Mouse (Mus musculus) neural tube, embryonic 11.5 days (tissue): ENCODE measurements around the gene Mrpl55. TPM values are rescaled to one million over a fixed set of nuclear protein-coding genes. Genes with fewer than 3 reads are reported as not detected.
"Not testable (repeated sequence)": the region's sequence is repeated elsewhere in the genome, so short reads cannot be mapped to it uniquely, and the experiment has no call there.

Experiments
- ATAC-seq: fragments of 200-750 bp; cut with Nextera tagmentation; 2 replicates; pipeline ENCODE4 v1.8.0; 2017; ENCODE audit warnings: moderate number of reproducible peaks, mild to moderate bottlenecking, moderate TSS enrichment, moderate library complexity; ENCODE audit not compliant: insufficient read depth, low FRiP score, low TSS enrichment
- DNase-seq: peaks from one replicate; pipeline ENCODE4 v3.0.0-alpha.2; 2015; ENCODE audit warnings: low spot score
- H3K27ac ChIP-seq: fragments of 300-500 bp; sonication (generic); 2 replicates; pipeline ENCODE4 v1.5.1; 2014; ENCODE audit warnings: low read depth, mild to moderate bottlenecking, low read length
- H3K27me3 ChIP-seq: fragments of 300-500 bp; sonication (generic); 2 replicates; pipeline ENCODE4 v1.6.1; 2014; ENCODE audit warnings: mild to moderate bottlenecking, low read length, mixed read lengths; ENCODE audit not compliant: control insufficient read depth, insufficient read depth
- H3K36me3 ChIP-seq: fragments of 300-500 bp; sonication (generic); 2 replicates; pipeline ENCODE4 v1.6.1; 2014; ENCODE audit warnings: mild to moderate bottlenecking, low read length, moderate library complexity, mixed read lengths; ENCODE audit not compliant: control insufficient read depth, insufficient read depth
- H3K4me1 ChIP-seq: fragments of 300-500 bp; sonication (generic); 2 replicates; pipeline ENCODE4 v1.6.1; 2014; ENCODE audit warnings: low read length, mixed read lengths; ENCODE audit not compliant: control insufficient read depth, insufficient read depth
- H3K4me2 ChIP-seq: fragments of 300-500 bp; sonication (generic); 2 replicates; pipeline ENCODE4 v1.6.1; 2014; ENCODE audit warnings: low read depth, mild to moderate bottlenecking, moderate library complexity
- H3K4me3 ChIP-seq: fragments of 300-500 bp; sonication (generic); 2 replicates; pipeline ENCODE4 v1.5.1; 2014; ENCODE audit warnings: low read depth, low read length
- H3K9ac ChIP-seq: fragments of 300-500 bp; sonication (generic); 2 replicates; pipeline ENCODE4 v1.6.1; 2014; ENCODE audit warnings: mild to moderate bottlenecking, low read length
- H3K9me3 ChIP-seq: fragments of 300-500 bp; sonication (generic); 2 replicates; pipeline ENCODE4 v1.6.1; 2016; ENCODE audit warnings: low read length; ENCODE audit not compliant: control insufficient read depth
- WGBS: fragments of 180-500 bp; shearing (Covaris S2); extraction: QIAGEN DNeasy Blood & Tissue Kit; methylation state at CpG from one replicate; pipeline ENCODE4 v1.1.7; 2014; 5-methylcytosine and 5-hydroxymethylcytosine counted together
- polyA plus RNA-seq: library from polyadenylated mRNA; unstranded; fragments of >200 nt; fragmentation: Nextera tagmentation; extraction: Ambion mirVana; gene quantifications from 2 replicates; pipeline ENCODE4 v1.2.1, GENCODE M21; 2014

Gene Mrpl55
- polyA plus RNA-seq, 1 experiment from 2014 or later, result 91.6 TPM

- peak within 1 kb of the TSS; percentile 82 for H3K4me2 ChIP-seq
- H3K36me3 ChIP-seq, result peaks cover 17% of the 10 kb centered on the region
- no peaks in the 10 kb centered on the region for H3K9me3 ChIP-seq
- H3K27me3 ChIP-seq, result no peaks in the 10 kb centered on the region
- under 1% methylated on average over 54 of the region's 67 CpGs for WGBS
- DNase-seq (peak; percentile 99), ATAC-seq (peak; percentile 87)
- H3K27ac ChIP-seq, result peak within 1 kb of the TSS; percentile 50
- peak within 1 kb of the TSS; percentile 64 for H3K4me3 ChIP-seq
- peak within 1 kb of the TSS; percentile 60 for H3K9ac ChIP-seq
- H3K4me1 ChIP-seq, result 0 out of 2 replicates have a peak, but pooled peaks cover 8% of the 10 kb centered on the region
Measured at GRCm38 (mm10) chr11:59208153-59208831, 6.0 kb downstream of the Mrpl55 start, which contains the start of gene 2310033P09Rik. Gene 2310033P09Rik, plus strand, starts transcription at chr11:59208321.

GRCm38 (mm10) chr11:59209003-59209441 lies 6.7 kb downstream of the Mrpl55 start:
- peak overlapping the region; percentile 60 for H3K9ac ChIP-seq
- 12% methylated on average over 18 of the region's 18 CpGs for WGBS
- peak overlapping the region; percentile 50 for H3K27ac ChIP-seq
- peak; percentile 78 for DNase-seq
- peaks cover 17% of the 10 kb centered on the region for H3K36me3 ChIP-seq
- peak overlapping the region; percentile 64 for H3K4me3 ChIP-seq
- ATAC-seq, result peak; percentile 45
- H3K27me3 ChIP-seq, result no peaks in the 10 kb centered on the region
- H3K9me3 ChIP-seq, result no peaks in the 10 kb centered on the region
- H3K4me1 ChIP-seq, result 0 out of 2 replicates have a peak, but pooled peaks cover 8% of the 10 kb centered on the region
- peak overlapping the region; percentile 82 for H3K4me2 ChIP-seq

- Histone ChIP-seq H3K4me2 (no peak overlapping the region; the same call in 1 of the 2 replicates), H3K9me3 (no peaks in the 10 kb centered on the region), H3K27ac (no peak overlapping the region), H3K9ac (no peak overlapping the region), H3K27me3 (no peaks in the 10 kb centered on the region), H3K4me3 (no peak overlapping the region; the same call in 1 of the 2 replicates), H3K36me3 (peaks cover 17% of the 10 kb centered on the region), H3K4me1 (0 out of 2 replicates have a peak, but pooled peaks cover 8% of the 10 kb centered on the region)
- 80% methylated on average over 5 of the region's 5 CpGs for WGBS
- DNase-seq, result no peak
- ATAC-seq, result no peak
Measured at GRCm38 (mm10) chr11:59209580-59209979, 7.3 kb downstream of the Mrpl55 start.

GRCm38 (mm10) chr11:59210020-59210419 lies 7.7 kb downstream of the Mrpl55 start:
- Histone ChIP-seq H3K36me3 (peaks cover 17% of the 10 kb centered on the region), H3K9me3 (no peaks in the 10 kb centered on the region), H3K9ac (no peak overlapping the region), H3K4me3 (no peak overlapping the region), H3K4me2 (no peak overlapping the region), H3K27ac (no peak overlapping the region), H3K27me3 (no peaks in the 10 kb centered on the region), H3K4me1 (0 out of 2 replicates have a peak, but pooled peaks cover 8% of the 10 kb centered on the region)
- ATAC-seq (no peak), DNase-seq (no peak)
- 88% methylated on average over 4 of the region's 4 CpGs for WGBS

GRCm38 (mm10) chr11:59211561-59211960 lies 9.3 kb downstream of the Mrpl55 start:
- H3K4me1 ChIP-seq, DNase-seq, H3K4me3 ChIP-seq, ATAC-seq, H3K4me2 ChIP-seq, H3K9ac ChIP-seq, H3K9me3 ChIP-seq, H3K27ac ChIP-seq, H3K27me3 ChIP-seq: not testable (repeated sequence)
- 86% methylated on average over 9 of the region's 9 CpGs for WGBS
- peaks cover 15% of the 10 kb centered on the region for H3K36me3 ChIP-seq

- ATAC-seq, H3K27me3 ChIP-seq, H3K4me2 ChIP-seq, H3K27ac ChIP-seq, H3K9ac ChIP-seq, H3K9me3 ChIP-seq, DNase-seq, H3K4me3 ChIP-seq, H3K4me1 ChIP-seq: not testable (repeated sequence)
- 87% methylated on average over 12 of the region's 12 CpGs for WGBS
- peaks cover 15% of the 10 kb centered on the region for H3K36me3 ChIP-seq
Measured at GRCm38 (mm10) chr11:59212320-59212719, 10.0 kb downstream of the Mrpl55 start.

- 0 out of 2 replicates have a peak, but pooled peaks cover 8% of the 10 kb centered on the region for H3K4me1 ChIP-seq
- H3K27ac ChIP-seq, result no peak overlapping the region
- no peak overlapping the region for H3K9ac ChIP-seq
- H3K4me2 ChIP-seq, result no peak overlapping the region
- peaks cover 15% of the 10 kb centered on the region for H3K36me3 ChIP-seq
- ATAC-seq, result no peak
- 94% methylated on average over 12 of the region's 12 CpGs for WGBS
- H3K4me3 ChIP-seq, result no peak overlapping the region
- DNase-seq, result no peak
- H3K27me3 ChIP-seq, result no peaks in the 10 kb centered on the region
- H3K9me3 ChIP-seq, result no peaks in the 10 kb centered on the region
Measured at GRCm38 (mm10) chr11:59212892-59213494, 10.7 kb downstream of the Mrpl55 start.

GRCm38 (mm10) chr11:59216955-59217354 lies 14.7 kb downstream of the Mrpl55 start:
- 89% methylated on average over 3 of the region's 3 CpGs for whole genome bisulfite sequencing
- Histone ChIP-seq H3K27ac (no peak overlapping the region), H3K9ac (no peak overlapping the region), H3K36me3 (peaks cover 2% of the 10 kb centered on the region; the same call in 1 of the 2 replicates), H3K4me2 (no peak overlapping the region), H3K4me3 (no peak overlapping the region), H3K9me3 (no peaks in the 10 kb centered on the region), H3K4me1 (no peaks in the 10 kb centered on the region), H3K27me3 (no peaks in the 10 kb centered on the region)
- no peak for DNase-seq
- ATAC-seq, result no peak
